Mouse (Mus musculus) kidney, embryonic 14.5 days (tissue): ENCODE data around the gene Ces2a. TPM values are rescaled to one million over a fixed set of nuclear protein-coding genes. Genes with fewer than 3 reads are reported as not detected.

ENCODE experiments used
- microRNA-seq: library from miRNA; unstranded; fragments of <30 nt; microRNA quantifications from one replicate; pipeline ENCODE4, GENCODE M21; 2016
- polyA plus RNA-seq: library from polyadenylated mRNA; unstranded; fragments of >200 nt; fragmentation: Nextera tagmentation; extraction: Ambion mirVana; gene quantifications from 2 replicates; pipeline ENCODE4 v1.2.1, GENCODE M21; 2014

Gene Ces2a
- polyA plus RNA-seq, 1 experiment from 2014 or later, result not detected

Small RNAs within 50 kb of the gene (microRNA-seq; reads per million reads assigned to microRNA genes)
- gene Gm44328, result not detected

Other genes with a start within 250 kb of the Ces2a start
- 0.33 and 0.79 TPM in 2 replicates for gene Terb1, start 224.1 kb upstream of the Ces2a start, polyA plus RNA-seq
- gene Nae1, start 199.4 kb upstream of the Ces2a start, polyA plus RNA-seq, result 123 and 129 TPM in 2 replicates
- 1.3 and 1.8 TPM in 2 replicates for gene Car7, start 199.3 kb upstream of the Ces2a start, polyA plus RNA-seq
- gene Pdp2, start 142.6 kb upstream of the Ces2a start, polyA plus RNA-seq, result 15.1 and 18.7 TPM in 2 replicates
- 166 and 200 TPM in 2 replicates for gene Cdh16, start 109.6 kb upstream of the Ces2a start, polyA plus RNA-seq
- gene Rrad, start 102.7 kb upstream of the Ces2a start, polyA plus RNA-seq, result 13.9 and 14.5 TPM in 2 replicates
- gene Ciao2b, start 92.0 kb upstream of the Ces2a start, polyA plus RNA-seq, result 94.4 and 111 TPM in 2 replicates
- 0.46 and 0.61 TPM in 2 replicates for gene Ces2b, start 97.6 kb downstream of the Ces2a start, polyA plus RNA-seq
- gene Ces2c, start 113.1 kb downstream of the Ces2a start, polyA plus RNA-seq, result 0.11 TPM in 1 of 2 replicates, not detected in the other
- gene Ces2e, start 192.3 kb downstream of the Ces2a start, polyA plus RNA-seq, result 0.40 and 0.58 TPM in 2 replicates
- 0.07 TPM in 1 of 2 replicates, not detected in the other for gene Ces2f, start 213.4 kb downstream of the Ces2a start, polyA plus RNA-seq
- gene Ces2g, start 227.7 kb downstream of the Ces2a start, polyA plus RNA-seq, result 0.07 TPM in 1 of 2 replicates, not detected in the other